Mouse (Mus musculus) liver (tissue): ENCODE measurements around the gene Gm49366.
"Not testable (repeated sequence)": the region's sequence is repeated elsewhere in the genome, so short reads cannot be mapped to it uniquely, and the experiment has no call there.

Experiments
- DNase-seq: peaks from one replicate; pipeline ENCODE4 v3.0.0-alpha.2; 2020; ENCODE audit warnings: mixed read lengths

Gm49366 gene

DNA sequence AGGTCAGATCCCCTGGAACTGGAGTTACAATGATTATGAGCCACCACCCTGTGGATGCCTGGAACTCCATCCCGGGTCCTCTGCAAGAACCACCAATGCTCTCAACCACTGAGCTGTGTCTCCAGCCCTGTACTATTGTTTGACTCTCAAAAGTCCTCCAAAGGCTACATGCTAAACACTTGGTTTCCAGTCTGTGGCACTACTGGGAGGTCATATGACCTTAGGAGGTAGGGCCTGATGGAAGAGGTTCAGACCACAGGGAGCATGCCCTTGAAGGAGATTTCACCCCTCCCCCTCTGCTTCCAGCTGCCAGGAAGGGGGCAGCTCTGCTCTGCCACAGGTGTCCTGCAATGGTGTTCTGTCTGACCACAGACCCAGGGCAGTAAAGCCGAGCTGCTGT lies 5.4 kb upstream of the Gm49366 start:
- DNase-seq = not testable (repeated sequence)

DNA sequence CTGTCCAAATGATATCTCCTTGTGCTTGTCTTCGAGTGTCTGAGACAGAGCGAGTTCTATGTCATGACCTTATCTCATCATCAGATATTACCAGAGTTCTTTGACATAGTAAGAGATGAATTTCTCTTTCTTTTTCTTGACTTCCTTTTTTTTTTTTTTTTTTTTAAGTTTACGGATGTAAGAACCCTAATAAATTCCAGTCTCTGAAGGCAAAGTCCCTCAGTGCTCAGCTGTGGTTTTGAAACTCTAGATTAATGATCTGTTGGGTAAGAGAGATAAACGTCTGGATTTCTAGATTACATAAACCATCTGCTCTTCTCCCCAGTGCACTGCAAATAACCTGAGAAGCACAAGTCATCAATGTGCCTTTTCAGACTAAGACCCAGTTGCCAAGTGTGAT lies 4.6 kb upstream of the Gm49366 start:
- DNase-seq = no peak

DNA sequence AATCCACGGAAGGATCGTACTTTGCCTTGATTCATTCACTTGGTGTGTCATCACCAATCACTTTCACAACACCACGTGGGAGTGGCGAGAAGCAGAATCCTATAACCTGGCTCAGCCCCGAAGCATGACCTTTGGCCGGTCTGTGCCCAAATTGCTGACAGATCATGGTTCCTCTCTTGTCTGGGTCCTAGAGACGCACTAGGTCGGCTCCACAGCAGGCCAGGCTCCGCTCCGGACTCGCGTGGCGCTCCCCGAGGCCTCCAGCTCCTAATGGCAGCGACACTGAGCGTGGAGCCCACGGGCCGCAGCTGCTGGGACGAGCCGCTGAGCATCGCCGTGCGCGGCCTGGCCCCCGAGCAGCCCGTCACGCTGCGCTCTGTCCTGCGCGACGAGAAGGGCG lies 494 bp upstream of the Gm49366 start, which contains the start of gene Acot4:
Gene Acot4, plus strand, starts transcription at position 139 of the 400 bp plus-strand sequence.
- DNase-seq = peak; percentile 40

DNA sequence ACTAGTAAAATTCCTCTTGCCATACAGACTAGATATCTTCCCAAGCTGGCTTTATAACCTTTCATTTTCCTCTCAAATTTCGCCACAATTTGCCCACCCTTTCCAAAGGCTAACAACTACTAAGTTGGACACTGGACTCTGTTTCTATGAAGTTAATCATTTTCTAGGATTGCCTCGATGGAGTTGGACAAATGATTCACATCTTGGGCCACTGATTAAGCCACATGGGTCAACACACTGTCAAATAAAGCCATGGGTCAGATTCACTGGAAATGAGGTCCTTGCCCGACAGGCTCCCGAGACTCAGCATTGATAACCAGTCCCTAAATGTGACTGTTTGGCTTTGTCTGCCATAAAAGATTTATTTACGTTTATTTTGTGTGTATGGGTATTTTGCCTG lies 3.5 kb downstream of the Gm49366 start:
- no peak for DNase-seq

DNA sequence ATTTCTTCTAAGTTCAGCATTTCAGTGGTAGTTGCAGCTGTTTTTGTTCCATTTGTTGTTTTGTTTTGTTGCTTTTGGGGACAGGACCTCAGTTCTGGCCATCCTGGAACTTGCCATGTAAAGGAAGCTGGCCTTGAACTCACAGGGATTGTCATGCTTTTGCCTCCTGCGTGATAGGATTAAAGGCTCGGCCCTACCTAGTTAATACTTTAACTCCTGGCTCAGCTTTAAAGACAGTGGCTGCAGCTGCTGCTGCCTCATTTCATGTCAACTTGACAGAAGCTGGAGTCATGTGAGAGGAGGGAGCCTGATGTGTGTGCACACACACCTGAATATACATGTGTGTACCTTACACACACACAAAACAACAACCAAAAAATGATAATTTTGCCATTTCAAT lies 5.3 kb downstream of the Gm49366 start:
- no peak for DNase-seq

DNA sequence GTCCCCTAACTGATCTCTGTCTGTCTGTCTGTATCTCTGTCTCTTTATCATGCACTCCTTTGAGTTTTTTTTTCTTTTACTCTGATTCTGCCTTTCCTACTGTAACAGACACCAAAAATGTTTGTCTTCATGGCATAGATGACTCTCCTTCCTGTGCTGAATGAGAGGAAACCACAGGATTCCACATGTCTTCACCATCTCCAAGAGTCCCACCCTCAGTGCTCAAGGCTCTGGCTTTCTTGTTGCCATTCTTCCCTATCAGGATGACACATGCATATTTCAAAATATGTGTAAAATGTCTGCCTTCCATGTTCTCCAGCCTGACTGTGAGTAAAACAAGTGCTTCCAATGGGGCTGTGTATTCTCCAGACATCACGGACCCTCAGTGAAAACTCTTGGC lies 8.2 kb downstream of the Gm49366 start:
- DNase-seq = no peak

DNA sequence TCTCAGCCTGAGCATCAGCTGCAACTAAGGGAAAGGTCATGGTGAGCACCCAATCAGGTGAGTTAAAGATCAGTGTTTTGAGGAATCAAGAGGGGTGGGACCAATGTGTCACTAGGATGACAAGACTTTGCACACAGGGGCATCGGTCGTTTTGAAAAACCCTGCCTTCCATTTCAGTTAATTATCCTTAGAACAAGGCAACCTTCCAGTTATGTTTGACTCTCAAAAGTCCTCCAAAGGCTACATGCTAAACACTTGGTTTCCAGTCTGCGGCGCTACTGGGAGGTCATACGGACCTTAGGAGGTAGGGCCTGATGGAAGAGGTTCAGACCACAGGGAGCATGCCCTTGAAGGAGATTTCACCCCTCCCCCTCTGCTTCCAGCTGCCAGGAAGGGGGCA lies 12.0 kb downstream of the Gm49366 start:
- DNase-seq = not testable (repeated sequence)

DNA sequence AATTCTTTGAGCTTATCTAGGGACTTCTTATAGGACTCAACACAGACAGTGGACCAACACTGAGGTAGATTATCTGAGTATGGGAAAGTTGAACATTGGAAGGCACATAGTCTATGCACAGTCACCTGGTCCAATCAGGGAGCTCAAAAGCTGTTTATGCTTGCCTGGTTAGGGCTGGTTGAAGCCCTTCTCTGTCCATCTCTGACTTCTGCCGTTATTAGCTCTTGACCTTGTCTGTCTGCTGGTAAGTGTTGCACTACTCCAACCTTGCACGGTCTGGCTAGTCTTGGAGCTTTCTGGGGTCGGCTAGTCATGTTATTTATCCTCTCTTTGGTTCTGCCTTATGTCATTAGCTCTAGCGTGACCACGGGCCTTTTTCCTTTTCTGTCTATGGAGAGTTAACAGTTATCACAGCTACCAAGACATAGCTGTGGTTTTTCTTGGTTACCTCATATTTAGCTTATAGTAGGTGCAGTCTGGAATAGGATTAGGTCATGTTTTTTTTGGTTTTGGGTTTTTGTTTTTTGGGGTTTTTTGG lies 13.3 kb downstream of the Gm49366 start, which contains the start of gene Acot3:
Gene Acot3, plus strand, starts transcription at position 208 of the 538 bp plus-strand sequence.
- DNase-seq = no peak

DNA sequence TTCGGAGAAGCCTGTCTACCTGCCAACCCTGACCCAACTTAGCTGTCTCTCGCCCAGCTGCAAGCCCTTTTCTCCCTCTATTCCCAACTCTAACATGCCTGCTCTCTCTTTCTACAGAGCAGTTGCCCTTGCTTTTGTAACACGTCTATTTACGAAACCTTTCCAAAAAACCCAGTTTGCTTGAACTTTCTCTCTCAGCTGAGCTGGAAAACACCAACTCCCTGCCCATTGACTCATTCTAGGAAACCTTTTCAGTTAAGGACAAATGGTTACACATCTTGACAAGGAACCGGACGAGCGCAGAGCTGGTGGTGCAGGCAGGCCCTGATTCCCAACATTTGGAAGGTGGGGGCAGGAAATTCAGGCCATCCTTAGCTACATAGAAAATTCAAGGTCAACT lies 13.9 kb downstream of the Gm49366 start:
- DNase-seq = no peak

DNA sequence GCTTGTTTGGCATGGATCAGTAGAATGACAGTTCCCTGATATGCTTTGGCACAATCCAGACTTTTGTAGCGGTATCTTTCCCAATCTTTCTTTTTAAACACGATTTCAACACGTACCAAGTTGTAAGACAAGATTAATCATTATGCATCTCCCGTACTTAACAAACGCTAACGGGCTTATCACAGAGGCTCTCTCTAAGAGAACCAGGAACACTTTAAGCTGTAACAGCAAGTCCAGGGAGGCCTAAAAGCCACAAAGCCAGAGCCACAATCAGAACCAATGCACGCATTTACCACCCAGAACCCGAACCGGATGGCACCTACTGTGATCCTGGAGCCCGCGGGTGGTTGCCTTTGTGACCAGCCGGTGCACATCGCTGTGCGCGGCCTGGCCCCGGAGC lies 14.4 kb downstream of the Gm49366 start:
- no peak for DNase-seq

DNA sequence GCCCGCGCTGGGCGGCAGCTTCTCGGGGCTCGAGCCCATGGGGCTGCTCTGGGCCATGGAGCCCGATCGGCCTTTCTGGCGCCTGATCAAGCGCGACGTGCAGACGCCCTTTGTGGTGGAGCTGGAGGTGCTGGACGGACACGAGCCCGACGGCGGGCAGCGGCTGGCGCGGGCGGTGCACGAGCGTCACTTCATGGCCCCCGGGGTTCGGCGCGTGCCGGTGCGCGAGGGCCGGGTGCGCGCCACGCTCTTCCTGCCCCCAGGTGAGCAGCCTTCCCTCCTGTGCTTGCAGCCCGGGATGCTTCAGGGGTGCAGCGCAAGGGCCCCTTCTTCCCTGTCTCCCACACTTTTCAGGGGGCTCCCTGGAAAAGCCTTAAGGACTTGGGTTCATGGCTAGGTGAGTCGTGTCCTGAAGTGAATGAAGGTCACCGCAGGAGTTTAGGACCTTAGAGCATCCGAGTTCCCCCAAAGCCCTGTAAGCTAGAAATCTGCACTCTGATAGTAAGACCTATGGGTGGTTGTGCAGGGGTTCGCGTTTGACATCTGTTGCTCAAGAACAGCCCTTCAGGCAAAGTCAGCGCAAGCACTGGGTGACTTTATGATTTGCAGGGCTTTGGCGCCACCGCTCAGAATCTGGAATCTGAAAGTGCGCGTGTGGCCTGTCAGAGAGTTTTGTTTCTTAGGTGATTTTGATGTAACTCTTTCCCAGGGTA lies 15.1 kb downstream of the Gm49366 start:
- peak; percentile 33 for DNase-seq

DNA sequence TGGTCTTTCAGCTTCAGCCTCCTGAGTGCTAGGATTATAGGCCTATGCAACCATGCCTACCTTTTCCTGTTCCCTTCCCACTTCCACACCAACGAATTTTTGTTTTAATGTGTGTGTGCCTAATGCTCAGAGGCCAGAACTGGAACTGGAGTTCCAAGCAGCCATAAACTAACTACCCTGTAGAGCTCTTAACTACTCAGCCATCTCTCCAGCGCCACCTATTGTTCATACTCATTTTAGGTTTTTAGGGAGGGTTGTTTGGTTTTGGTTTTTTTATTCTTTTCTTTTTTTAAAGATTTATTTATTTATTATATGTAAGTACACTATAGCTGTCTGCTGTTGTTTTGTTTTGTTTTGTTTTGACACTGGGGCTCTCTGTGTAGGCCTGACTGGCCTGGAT lies 22.2 kb downstream of the Gm49366 start:
- no peak for DNase-seq

DNA sequence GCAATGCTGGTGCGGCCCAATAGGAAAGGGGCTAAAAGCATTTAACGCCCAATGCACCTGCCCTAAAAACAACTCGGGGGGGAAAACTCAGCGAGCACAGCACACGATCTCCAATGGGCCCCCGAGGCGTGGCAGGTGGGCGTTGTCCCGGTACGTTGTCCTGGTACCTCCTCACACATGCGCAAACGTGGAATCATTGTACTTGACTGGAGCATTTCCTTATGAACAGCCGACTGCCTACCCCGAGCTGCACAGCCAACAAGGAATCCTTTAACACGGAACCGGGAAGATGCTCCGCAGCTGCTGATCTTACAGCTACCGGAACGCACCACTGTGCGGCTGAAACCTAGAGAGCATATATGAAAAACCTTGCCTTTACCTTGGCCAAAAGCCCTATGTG lies 23.6 kb downstream of the Gm49366 start:
- no peak for DNase-seq

DNA sequence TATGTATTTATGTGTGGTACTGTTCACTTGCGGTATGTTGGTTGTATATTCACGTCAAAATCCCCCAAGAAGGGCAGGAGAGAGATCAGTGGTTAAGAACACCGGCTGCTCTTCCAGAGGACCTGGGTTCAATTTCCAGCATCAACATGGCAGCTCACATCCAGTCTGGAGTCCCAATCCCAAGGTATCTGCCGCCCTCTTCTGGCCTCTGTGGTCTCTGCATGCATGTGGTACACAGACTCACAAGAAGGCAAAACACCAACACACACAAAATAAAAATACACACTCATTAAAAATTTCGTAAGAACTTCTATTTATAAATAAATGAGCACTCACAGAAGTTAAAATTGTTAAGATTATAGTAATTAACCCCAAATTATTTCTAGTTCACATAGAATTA lies 24.5 kb downstream of the Gm49366 start:
- peak; percentile 32 for DNase-seq

DNA sequence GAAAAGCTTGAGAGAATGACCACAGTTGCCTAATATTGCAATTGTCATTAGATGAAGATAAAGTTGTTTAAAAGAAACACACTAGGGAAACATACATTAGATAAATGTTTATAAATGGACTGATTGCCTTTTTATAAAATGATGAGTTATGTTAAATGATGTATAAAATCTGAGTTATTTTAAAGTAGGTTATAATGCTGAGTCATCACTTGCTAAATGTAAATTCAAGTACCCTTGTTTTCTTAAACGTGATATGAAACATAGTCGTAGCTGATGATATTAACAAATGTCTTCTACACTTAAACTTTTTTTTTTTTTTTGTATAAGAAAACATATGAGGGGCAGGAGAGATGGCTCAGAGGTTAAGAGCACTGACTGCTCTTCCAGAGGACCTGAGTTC lies 25.1 kb downstream of the Gm49366 start:
- DNase-seq = no peak

DNA sequence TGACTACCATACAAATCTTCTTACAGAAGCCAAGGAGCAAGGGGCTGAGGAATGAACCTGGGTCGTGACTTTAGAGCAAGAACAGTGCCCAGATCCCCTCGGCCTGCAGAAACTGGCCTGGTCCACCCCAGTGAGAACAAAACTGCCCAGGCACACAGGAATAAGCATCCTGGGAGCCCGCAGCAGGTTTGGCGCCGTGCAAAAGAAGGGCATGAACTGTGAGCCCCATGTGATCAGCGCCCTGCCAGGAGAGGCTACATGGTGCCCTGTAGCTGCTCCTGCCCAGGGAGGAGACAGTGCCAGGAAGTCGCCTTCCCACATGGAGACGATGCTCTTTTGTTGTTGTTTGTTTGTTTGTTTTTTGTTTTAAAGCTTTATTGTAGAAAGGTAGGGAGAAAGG lies 25.9 kb downstream of the Gm49366 start:
- DNase-seq = no peak

DNA sequence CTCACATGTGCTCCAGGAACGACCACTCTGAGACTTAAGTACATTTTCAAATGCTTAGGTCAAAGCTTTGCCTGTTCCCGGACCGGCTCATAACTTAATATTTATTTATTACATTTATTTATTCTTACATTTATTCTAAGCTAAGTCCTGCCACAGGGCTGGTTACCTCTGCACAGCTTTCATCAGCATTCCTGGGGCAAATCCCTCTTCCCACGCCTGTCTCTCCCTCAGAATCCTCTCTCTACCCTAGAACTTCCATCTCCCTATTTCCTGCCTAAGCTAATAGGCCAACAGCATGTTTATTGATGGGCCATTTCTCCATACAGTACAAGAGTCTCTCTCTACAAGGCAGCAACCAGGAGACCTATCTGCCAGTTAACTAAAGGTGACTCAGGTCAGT lies 29.0 kb downstream of the Gm49366 start:
- DNase-seq = no peak

DNA sequence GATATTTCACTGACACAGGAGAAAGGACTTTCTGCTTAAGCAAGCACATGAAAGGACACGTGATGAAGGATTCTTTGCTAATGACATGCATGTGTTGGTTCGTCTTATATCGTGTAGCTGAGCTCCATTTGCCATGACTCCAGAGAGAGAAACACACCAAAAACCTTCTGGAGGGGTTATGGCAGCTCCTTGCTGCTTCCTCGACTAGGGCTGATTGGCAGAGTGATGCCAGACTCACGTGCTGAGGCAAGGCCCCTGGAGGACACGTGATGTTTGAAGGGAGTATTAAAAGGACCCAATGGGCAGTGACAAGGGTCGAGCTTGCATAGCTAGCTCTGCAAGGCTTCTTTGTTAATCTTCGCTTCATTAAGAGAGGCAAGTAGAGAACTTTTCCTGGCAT lies 29.6 kb downstream of the Gm49366 start:
- DNase-seq = no peak

DNA sequence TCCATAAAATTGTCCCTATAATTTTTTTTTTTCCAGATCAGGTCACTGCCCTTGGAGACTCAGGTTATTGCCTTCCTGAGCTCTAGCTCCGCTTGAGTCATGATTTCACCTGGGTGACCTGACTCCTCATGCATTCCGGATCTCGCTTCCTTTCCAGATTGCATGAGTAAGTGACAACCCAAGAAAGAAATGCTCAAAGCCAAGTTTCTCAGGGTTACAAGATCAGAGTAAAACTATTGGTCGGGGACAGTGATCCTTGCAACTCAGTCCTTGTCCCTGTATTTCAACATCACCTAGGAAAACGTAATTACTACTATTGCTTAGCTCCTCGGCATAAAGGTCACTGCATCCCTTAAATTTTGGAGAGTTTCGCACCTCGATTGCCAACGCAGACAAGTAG lies 30.3 kb downstream of the Gm49366 start, which contains the start of gene Acot5:
Gene Acot5, plus strand, starts transcription at position 340 of the 400 bp plus-strand sequence.
- DNase-seq = no peak

DNA sequence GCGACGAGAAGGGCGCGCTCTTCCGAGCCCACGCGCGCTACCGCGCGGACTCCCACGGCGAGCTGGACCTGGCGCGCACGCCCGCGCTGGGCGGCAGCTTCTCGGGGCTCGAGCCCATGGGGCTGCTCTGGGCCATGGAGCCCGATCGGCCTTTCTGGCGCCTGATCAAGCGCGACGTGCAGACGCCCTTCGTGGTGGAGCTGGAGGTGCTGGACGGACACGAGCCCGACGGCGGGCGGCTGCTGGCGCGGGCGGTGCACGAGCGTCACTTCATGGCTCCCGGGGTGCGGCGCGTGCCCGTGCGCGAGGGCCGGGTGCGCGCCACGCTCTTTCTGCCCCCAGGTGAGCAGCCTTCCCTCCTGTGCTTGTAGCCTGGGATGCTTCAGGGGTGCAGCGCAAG lies 30.8 kb downstream of the Gm49366 start:
- DNase-seq = not testable (repeated sequence)

DNA sequence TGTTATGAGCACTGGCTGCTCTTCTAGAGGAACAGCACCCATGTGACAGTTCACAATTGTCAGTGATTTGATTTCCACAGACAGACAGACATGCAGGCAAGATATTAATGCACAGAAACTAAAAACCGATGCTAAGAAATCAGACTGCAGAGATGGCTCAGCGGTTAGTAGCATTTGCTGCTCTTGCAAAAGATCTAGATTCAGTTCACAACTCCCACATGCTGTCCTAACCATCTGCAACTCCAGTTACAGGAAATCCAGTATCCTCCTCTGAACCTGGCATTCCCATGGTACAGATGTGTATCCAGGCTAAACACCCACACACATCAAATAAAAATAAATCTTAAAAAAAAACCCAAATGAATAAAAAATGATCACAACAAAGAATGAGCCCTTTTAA lies 33.0 kb downstream of the Gm49366 start:
- no peak for DNase-seq

DNA sequence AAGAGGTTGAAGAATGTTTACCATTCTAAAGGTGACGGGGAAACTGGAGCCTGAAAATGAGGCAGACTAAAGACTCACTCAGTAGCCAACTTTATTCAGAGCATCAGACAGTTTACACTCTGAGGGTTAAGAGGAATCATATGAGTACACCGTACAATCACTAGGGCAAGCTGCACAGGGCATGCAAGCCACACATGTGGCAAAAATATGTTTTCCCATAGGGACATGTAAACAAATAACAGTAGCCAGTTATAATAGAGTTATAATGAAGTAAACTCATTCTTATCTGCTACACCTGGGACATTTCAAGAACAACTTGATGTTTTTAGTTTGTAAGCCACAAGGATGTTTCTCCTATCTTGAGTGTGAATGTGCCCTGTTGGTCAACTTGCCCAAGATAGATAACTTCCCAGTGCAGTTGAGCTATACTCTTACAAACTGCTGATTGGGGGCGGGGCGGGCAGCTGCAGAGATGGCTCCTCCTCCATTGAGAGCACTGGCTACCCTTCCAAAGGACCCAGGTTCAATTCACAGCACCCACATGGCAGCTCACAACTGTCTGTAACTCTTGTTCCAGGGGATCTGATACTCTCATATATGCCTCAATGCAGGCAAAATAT lies 38.7 kb downstream of the Gm49366 start:
- DNase-seq = peak; percentile 26

DNA sequence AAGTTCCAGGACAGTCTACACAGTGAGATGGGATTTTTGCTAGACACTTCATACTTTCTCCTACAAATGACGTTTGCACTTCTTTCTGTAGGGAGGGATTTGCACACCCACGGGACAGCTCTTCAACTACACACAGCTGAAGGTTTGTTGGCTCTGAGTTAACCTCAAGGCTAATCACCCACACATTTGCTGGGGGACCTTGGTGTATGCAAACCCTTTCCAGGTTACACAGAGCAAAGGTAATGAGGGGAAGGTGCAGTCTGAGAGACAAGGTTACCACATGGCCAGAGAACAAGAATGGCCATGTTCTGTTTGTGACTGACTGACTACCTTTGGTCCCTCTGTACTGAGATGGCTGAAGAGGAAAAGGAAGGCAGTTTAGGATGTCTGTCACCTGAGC lies 45.1 kb downstream of the Gm49366 start:
- no peak for DNase-seq

DNA sequence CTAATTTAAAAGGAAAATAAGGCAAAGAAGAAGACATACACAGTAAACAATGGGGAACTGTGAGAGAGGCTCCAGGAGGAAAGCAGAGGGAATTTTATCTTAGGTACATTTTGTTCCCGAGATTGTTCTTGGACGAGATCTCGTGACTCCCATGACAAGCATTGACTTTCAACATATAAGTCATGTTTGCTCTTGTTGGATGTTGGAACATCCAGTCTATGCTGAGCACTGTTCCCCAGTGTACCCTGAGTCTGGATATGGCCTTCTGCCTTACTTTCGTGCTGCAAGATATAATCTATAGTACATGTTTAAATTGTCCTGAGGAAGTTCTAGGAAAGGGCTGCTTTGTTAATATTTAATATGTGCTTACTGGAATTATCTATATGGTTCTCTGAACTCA lies 45.8 kb downstream of the Gm49366 start:
- no peak for DNase-seq
